Mouse (Mus musculus) kidney, embryonic 16.5 days (tissue): ENCODE data around the gene Tnpo1. TPM values are rescaled to one million over a fixed set of nuclear protein-coding genes. Genes with fewer than 3 reads are reported as not detected.

Experiments used
- ATAC-seq: fragments of 200-750 bp; cut with Nextera tagmentation; 2 replicates; pipeline ENCODE4 v1.8.0; 2017; ENCODE audit warnings: moderate TSS enrichment; ENCODE audit not compliant: low FRiP score, low TSS enrichment
- H3K27ac ChIP-seq: fragments of 300-500 bp; sonication (generic); 2 replicates; pipeline ENCODE4 v1.5.1; 2014; ENCODE audit warnings: low read length
- H3K27me3 ChIP-seq: fragments of 300-500 bp; sonication (generic); 2 replicates; pipeline ENCODE4 v1.6.1; 2014; ENCODE audit warnings: low read length, control low read depth, mixed read lengths; ENCODE audit not compliant: insufficient read depth
- H3K36me3 ChIP-seq: fragments of 300-500 bp; sonication (generic); 2 replicates; pipeline ENCODE4 v1.6.1; 2014; ENCODE audit warnings: low read length, control low read depth, mixed read lengths; ENCODE audit not compliant: insufficient read depth
- H3K4me1 ChIP-seq: fragments of 300-500 bp; sonication (generic); 2 replicates; pipeline ENCODE4 v1.6.1; 2014; ENCODE audit warnings: low read length, control low read depth, mixed read lengths; ENCODE audit not compliant: insufficient read depth
- H3K4me2 ChIP-seq: fragments of 300-500 bp; sonication (generic); replicated peaks from 2 replicates; pipeline ENCODE4 v1.6.1; 2014; ENCODE audit warnings: low read depth, low read length
- H3K4me3 ChIP-seq: fragments of 300-500 bp; sonication (generic); 2 replicates; pipeline ENCODE4 v1.5.1; 2014; ENCODE audit warnings: mild to moderate bottlenecking, low read length
- H3K9ac ChIP-seq: fragments of 300-500 bp; sonication (generic); replicated peaks from 2 replicates; pipeline ENCODE4 v1.6.1; 2014; ENCODE audit warnings: low read length
- H3K9me3 ChIP-seq: fragments of 300-500 bp; sonication (generic); 2 replicates; pipeline ENCODE4 v1.6.1; 2016; ENCODE audit warnings: low read length, control low read depth
- WGBS: fragments of 180-500 bp; shearing (Covaris S2); extraction: QIAGEN DNeasy Blood & Tissue Kit; methylation state at CpG from one replicate; pipeline ENCODE4 v1.1.7; 2014; 5-methylcytosine and 5-hydroxymethylcytosine counted together
- polyA plus RNA-seq: library from polyadenylated mRNA; unstranded; fragments of >200 nt; fragmentation: Nextera tagmentation; extraction: Ambion mirVana; gene quantifications from 2 replicates; pipeline ENCODE4 v1.2.1, GENCODE M21; 2015

Gene Tnpo1
- polyA plus RNA-seq, 1 experiment from 2014 or later = 65.4 TPM

DNA sequence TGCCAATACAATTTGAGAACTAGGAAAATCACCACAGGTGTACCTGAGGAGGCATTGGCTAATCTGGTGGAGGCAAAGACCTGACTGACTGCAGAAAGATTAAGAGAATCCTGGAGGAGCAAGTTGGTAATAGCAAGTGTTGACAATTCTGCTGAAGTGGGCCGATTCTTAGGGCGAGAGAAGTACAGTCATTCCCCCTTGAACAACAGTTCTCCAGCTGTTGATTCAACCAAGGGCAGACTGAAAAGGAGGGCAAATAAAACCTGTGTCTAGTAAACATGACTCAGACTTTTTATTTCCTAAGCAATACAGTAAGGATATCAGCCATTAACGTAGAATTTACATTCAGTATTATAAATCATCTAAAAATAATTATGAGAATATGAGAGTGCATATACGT is 10.6 kb downstream of the Tnpo1 start:
- ATAC-seq = no peak
- Histone ChIP-seq H3K27me3 (no peaks in the 10 kb centered on the region), H3K4me2 (no peak overlapping the region), H3K9me3 (no peaks in the 10 kb centered on the region), H3K27ac (no peak overlapping the region), H3K36me3 (0 out of 2 replicates have a peak, but pooled peaks cover 3% of the 10 kb centered on the region), H3K4me1 (peaks cover 52% of the 10 kb centered on the region), H3K9ac (no peak overlapping the region), H3K4me3 (no peak overlapping the region)
- 68% methylated on average over 4 of the region's 4 CpGs for WGBS

DNA sequence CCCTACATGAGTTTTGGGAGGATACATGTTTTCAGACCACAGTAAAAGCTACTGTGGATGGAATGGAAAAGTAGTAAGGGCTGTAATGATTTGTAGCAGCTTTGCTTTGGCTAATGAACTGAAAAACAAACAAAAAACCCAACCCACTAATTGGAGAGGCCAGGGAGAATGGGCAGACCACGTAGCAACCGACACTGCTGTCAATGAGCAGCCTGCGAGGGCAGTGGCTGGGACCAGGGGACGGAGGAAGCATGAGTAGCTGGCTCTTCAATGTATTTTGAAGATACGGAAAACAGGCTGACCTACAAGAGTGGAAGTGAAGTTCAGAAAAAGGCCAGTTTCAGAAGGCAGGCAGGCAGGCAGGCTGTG is 11.4 kb downstream of the Tnpo1 start:
- Histone ChIP-seq H3K4me3 (no peak overlapping the region), H3K9me3 (no peaks in the 10 kb centered on the region), H3K36me3 (0 out of 2 replicates have a peak, but pooled peaks cover 3% of the 10 kb centered on the region), H3K4me1 (peaks cover 54% of the 10 kb centered on the region), H3K27me3 (no peaks in the 10 kb centered on the region), H3K27ac (peak overlapping the region; percentile 54; the same call in 1 of the 2 replicates), H3K9ac (no peak overlapping the region), H3K4me2 (no peak overlapping the region)
- WGBS = 43% methylated on average over 5 of the region's 5 CpGs
- no peak for ATAC-seq

DNA sequence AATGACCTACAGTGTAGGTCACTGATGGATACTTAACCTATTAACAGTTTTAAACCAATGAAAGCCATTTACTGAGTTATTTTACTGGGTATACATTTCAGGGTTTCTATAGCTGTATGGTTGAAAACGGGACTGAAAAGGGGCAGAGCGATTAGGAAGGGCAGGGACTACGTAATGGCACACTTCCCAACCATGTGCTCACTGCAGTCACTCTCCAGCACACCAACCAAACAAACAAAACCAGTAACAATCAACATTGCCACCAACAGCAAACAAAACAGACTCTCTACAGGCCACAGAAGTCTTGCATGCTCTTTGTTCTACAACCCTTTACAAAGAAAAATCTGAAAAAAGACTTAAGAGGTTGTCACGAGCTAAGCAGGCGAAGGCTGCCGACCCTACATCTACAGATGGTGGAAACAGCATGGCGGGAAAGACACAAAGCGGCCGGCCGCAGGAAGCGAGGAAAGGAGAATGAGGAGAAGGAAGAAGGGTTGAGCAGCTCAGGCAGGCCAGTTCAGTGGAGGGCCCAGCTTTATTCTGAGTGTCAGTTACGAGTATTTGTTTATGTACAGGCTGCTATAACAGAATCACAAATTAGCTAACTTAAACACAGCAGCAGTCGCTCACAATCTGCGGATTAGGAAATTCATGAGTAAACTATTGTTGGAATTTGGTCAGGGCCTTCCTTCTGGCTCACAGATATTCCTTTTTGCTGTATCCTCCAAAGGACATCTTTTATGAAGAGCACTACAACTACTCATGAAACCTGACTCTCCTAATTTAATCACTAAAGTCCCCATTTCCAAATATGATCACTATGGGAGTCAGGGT is 12.0 kb downstream of the Tnpo1 start:
- Histone ChIP-seq H3K36me3 (no peaks in the 10 kb centered on the region), H3K9ac (no peak overlapping the region), H3K4me3 (no peak overlapping the region), H3K27ac (peak overlapping the region; percentile 54), H3K4me1 (peaks cover 58% of the 10 kb centered on the region), H3K9me3 (no peaks in the 10 kb centered on the region), H3K27me3 (no peaks in the 10 kb centered on the region), H3K4me2 (no peak overlapping the region)
- ATAC-seq = 0 out of 2 replicates have a peak, but pooled peaks have one; percentile 12
- 72% methylated on average over 14 of the region's 14 CpGs for WGBS

DNA sequence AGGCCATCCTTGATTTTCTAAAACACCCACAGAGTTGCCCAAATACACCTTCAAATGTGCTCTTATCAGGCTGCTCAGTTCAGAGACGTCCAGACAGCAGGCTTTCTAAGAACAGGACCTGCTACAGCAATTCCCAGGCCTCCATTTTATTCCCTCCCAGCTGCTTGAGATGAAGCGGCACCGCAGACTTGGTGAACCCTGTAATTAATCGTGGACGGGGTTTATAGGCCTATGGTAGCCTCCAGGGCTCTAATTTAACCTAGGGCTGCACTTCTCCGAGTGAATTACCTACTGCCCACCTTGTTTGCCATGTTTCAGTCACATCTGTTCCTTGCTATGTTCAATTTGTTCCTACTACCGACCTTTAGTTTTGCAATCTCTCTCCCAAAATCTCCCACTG is 13.0 kb downstream of the Tnpo1 start:
- 25% methylated on average over 7 of the region's 7 CpGs for WGBS
- no peaks in the 10 kb centered on the region for H3K36me3 ChIP-seq
- no peak overlapping the region for H3K4me2 ChIP-seq
- no peak overlapping the region for H3K27ac ChIP-seq
- no peaks in the 10 kb centered on the region for H3K9me3 ChIP-seq
- H3K27me3 ChIP-seq = no peaks in the 10 kb centered on the region
- ATAC-seq = no peak
- peaks cover 63% of the 10 kb centered on the region for H3K4me1 ChIP-seq
- peak overlapping the region; percentile 22 for H3K9ac ChIP-seq
- H3K4me3 ChIP-seq = no peak overlapping the region

DNA sequence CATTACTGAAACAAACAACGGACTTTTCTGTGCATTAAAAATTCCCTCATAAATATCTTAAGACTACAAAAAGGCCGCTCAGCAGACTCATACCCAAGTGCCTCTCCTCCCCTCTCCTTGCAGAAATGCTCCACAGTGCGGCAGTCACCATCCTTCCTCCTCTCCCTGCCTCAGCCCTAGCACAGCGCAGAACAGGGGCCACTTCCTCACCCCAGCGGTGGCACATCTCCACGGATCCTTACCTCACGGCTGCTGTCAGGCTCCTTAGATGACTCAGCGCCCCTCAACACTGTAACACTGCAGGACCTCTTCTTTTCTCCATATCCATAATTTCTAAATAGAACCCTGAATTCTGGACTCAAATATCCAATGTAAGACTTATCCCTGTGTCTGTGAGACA is 13.6 kb downstream of the Tnpo1 start:
- Histone ChIP-seq H3K27me3 (no peaks in the 10 kb centered on the region), H3K9ac (no peak overlapping the region), H3K27ac (no peak overlapping the region), H3K4me3 (no peak overlapping the region), H3K36me3 (no peaks in the 10 kb centered on the region), H3K4me2 (no peak overlapping the region), H3K4me1 (peaks cover 57% of the 10 kb centered on the region), H3K9me3 (no peaks in the 10 kb centered on the region)
- peak; percentile 76; the same call in 1 of the 2 replicates for ATAC-seq
- WGBS = 56% methylated on average over 8 of the region's 8 CpGs

DNA sequence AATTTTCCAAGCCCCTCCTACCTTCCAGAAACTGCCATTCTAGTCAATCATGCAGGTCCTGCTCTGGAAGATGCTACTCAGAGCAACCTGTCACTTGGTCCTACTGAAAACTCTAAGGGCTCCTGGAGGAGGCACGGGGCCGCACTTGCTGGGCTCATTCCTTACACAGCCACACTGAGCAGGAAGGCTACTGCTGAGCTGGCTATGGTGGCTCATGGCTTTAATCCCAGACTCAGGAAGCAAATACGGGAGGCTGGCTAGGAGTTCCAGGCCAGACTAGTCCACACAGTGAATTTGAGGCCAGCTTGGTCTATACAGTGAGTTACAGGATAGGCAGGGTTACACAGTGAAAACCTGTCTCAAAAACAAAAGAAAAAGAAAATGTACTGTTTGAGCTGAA is 15.4 kb downstream of the Tnpo1 start:
- Histone ChIP-seq H3K27ac (no peak overlapping the region), H3K4me2 (no peak overlapping the region), H3K27me3 (no peaks in the 10 kb centered on the region), H3K4me3 (no peak overlapping the region), H3K9me3 (no peaks in the 10 kb centered on the region), H3K36me3 (no peaks in the 10 kb centered on the region), H3K4me1 (peaks cover 51% of the 10 kb centered on the region), H3K9ac (no peak overlapping the region)
- no peak for ATAC-seq
- 80% methylated on average over 3 of the region's 3 CpGs for WGBS

DNA sequence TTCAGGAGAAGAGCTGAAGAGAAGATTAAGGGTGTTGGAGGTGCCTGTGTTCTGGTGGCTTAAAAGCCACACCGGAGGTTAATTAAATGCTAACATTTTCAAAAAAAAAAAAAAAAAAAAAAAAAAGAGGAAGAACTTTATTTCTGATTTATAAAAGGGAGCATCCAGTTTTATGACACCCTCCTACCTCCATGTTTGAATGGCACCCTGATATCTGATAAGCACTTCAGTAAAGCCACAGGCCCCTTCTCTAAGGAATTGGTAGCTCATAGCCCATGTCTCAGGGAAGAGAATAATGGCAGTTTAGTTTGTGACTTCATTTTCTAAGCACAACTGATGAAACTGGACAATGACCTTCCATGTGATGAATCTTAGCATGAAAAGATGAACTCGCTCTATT is 21.6 kb downstream of the Tnpo1 start:
- H3K36me3 ChIP-seq = peaks cover 22% of the 10 kb centered on the region
- no peak for ATAC-seq
- H3K4me1 ChIP-seq = peaks cover 8% of the 10 kb centered on the region
- no peak overlapping the region for H3K27ac ChIP-seq
- H3K9me3 ChIP-seq = no peaks in the 10 kb centered on the region
- no peak overlapping the region for H3K4me2 ChIP-seq
- H3K4me3 ChIP-seq = no peak overlapping the region
- no peak overlapping the region for H3K9ac ChIP-seq
- H3K27me3 ChIP-seq = no peaks in the 10 kb centered on the region
- whole genome bisulfite sequencing = 95% methylated on average over 2 of the region's 2 CpGs

DNA sequence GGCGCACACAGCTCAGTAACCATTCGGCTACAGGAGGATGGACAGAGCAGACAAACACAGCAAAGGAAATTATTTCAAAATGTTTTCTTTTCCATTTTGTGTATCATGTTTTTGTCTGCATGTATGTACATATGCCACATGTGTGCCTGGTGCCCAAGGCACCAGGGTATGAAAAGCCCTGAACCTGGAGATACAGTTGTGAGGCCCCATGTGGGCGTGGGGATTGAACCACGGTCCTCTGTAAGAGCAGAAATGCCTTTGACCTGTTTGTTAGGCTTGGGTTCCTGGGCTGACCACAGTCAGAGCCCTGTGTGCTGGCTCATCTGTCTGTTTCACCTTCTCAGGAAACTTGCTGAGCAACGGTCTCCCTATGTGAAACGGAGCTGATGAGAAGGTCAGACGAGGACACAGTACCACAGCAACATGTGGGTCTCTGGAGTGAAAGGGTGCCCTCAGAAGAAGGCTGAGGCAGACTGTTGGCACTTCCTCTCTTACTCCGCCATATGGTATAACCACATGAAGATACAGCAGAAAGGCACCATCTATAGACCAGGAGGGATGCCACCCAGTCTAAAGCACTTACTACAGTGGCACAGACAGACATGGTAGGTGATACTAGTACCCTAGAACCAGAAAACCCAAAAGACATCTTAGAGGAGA is 23.7 kb downstream of the Tnpo1 start:
- peaks cover 22% of the 10 kb centered on the region for H3K36me3 ChIP-seq
- H3K4me3 ChIP-seq = no peak overlapping the region
- no peaks in the 10 kb centered on the region for H3K4me1 ChIP-seq
- H3K27ac ChIP-seq = no peak overlapping the region
- no peaks in the 10 kb centered on the region for H3K27me3 ChIP-seq
- no peak overlapping the region for H3K4me2 ChIP-seq
- WGBS = 89% methylated on average over 8 of the region's 8 CpGs
- H3K9ac ChIP-seq = no peak overlapping the region
- no peaks in the 10 kb centered on the region for H3K9me3 ChIP-seq
- no peak for ATAC-seq

DNA sequence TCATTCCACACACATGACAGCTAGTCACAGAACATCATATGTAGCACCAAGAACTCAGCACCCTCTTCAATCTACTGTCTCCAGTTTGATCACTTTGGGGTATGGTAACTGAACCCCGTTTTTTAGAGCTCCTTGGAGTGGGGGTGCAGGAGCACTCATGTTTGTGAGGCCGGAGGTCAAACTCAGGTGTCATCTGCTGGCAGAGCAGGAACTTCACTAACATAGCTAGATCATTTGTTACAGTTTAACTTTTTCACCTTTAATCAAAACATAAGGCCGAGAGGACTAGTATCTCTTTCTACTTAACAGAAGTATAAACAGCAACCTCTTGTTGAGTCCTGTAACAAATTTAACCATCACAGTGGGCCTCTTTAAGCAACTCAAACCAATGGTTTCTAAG is 26.6 kb downstream of the Tnpo1 start:
- H3K36me3 ChIP-seq = peaks cover 15% of the 10 kb centered on the region
- no peak overlapping the region for H3K4me2 ChIP-seq
- H3K9me3 ChIP-seq = no peaks in the 10 kb centered on the region
- ATAC-seq = no peak
- 59% methylated on average over 3 of the region's 3 CpGs for WGBS
- H3K4me1 ChIP-seq = no peaks in the 10 kb centered on the region
- H3K4me3 ChIP-seq = no peak overlapping the region
- H3K27me3 ChIP-seq = no peaks in the 10 kb centered on the region
- no peak overlapping the region for H3K27ac ChIP-seq
- H3K9ac ChIP-seq = no peak overlapping the region

DNA sequence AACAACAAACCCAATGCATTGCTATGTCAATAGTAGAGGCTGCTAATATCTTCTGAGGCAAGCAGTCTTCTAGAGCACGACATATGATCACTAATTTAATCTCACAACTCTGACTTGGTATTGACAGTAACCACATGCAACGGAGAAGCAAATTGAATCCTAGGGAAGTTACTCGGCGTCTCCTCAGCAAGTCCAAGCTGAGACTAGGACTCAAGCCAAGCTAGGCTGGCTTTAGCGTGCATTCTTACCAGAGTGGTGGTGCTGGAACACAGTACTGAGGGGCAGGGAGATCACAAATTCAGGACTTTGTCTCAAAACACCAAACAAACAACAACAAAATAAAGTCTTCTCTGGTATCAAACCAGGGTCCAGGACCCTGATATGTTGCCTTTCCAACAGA is 28.6 kb downstream of the Tnpo1 start:
- Histone ChIP-seq H3K4me2 (no peak overlapping the region), H3K9ac (no peak overlapping the region), H3K9me3 (no peaks in the 10 kb centered on the region), H3K36me3 (0 out of 2 replicates have a peak, but pooled peaks cover 7% of the 10 kb centered on the region), H3K4me1 (0 out of 2 replicates have a peak, but pooled peaks cover 2% of the 10 kb centered on the region), H3K4me3 (no peak overlapping the region), H3K27me3 (no peaks in the 10 kb centered on the region), H3K27ac (no peak overlapping the region)
- 85% methylated on average over 5 of the region's 5 CpGs for WGBS
- ATAC-seq = no peak
